Mouse (Mus musculus) ES-E14 (cell line): ENCODE measurements around the gene Coq4. TPM values are rescaled to one million over a fixed set of nuclear protein-coding genes. Genes with fewer than 3 reads are reported as not detected.

Experiments
- DNase-seq: peaks from one replicate; pipeline ENCODE4 v3.0.0-alpha.2; 2013; ENCODE audit warnings: low read depth, low spot score
- H3K27ac ChIP-seq: 2 replicates; pipeline ENCODE4 v1.5.1; 2012; ENCODE audit warnings: low read depth, mild to moderate bottlenecking, low read length, moderate library complexity, mixed read lengths; ENCODE audit not compliant: poor library complexity, insufficient read depth, severe bottlenecking
- H3K36me3 ChIP-seq: 2 replicates; pipeline ENCODE4 v1.6.1; 2012; ENCODE audit warnings: mild to moderate bottlenecking, low read length, moderate library complexity, mixed read lengths; ENCODE audit not compliant: control insufficient read depth, poor library complexity, insufficient read depth, severe bottlenecking
- H3K4me1 ChIP-seq, 2 experiments: fragments of 150-350 bp in 1 of 2; sonication (generic) in 1 of 2; 2 replicates each; pipeline ENCODE4 v1.6.1; 2012; ENCODE audit warnings: low read length in 2 of 2, mild to moderate bottlenecking in 1 of 2, mixed read lengths in 1 of 2; ENCODE audit not compliant: control insufficient read depth in 2 of 2, insufficient read depth in 2 of 2, poor library complexity in 1 of 2
- H3K4me3 ChIP-seq, 2 experiments: fragments of 150-350 bp in 1 of 2; sonication (generic) in 1 of 2; 2 replicates each; pipeline ENCODE4 v1.5.1; 2012; ENCODE audit warnings: low read length in 2 of 2, low read depth in 1 of 2, mild to moderate bottlenecking in 1 of 2, mixed read lengths in 1 of 2; ENCODE audit not compliant: insufficient read depth in 1 of 2, poor library complexity in 1 of 2, severe bottlenecking in 1 of 2
- H3K9ac ChIP-seq: 2 replicates; pipeline ENCODE4 v1.6.1; 2012; ENCODE audit warnings: low read depth, mild to moderate bottlenecking, low read length, mixed read lengths; ENCODE audit not compliant: poor library complexity, insufficient read depth, severe bottlenecking
- H3K9me3 ChIP-seq: fragments of 150-350 bp; sonication (generic); 2 replicates; pipeline ENCODE4 v1.6.1; 2012; ENCODE audit warnings: low read depth, mild to moderate bottlenecking, low read length; ENCODE audit not compliant: control insufficient read depth, insufficient read depth
- CHD2 ChIP-seq: IDR thresholded peaks from 2 replicates; pipeline ENCODE4 v1.6.1; 2014; ENCODE audit warnings: mild to moderate bottlenecking, low read depth, low read length, inconsistent platforms
- HCFC1 ChIP-seq: IDR thresholded peaks from 2 replicates; pipeline ENCODE4 v1.6.1; 2012; ENCODE audit warnings: low read length, inconsistent platforms, borderline replicate concordance; ENCODE audit not compliant: insufficient read depth
- MAFK ChIP-seq: IDR thresholded peaks from 2 replicates; pipeline ENCODE4 v1.6.1; 2014; ENCODE audit warnings: mild to moderate bottlenecking, low read depth, low read length, inconsistent platforms; ENCODE audit not compliant: insufficient read depth
- ZC3H11A ChIP-seq: IDR thresholded peaks from 2 replicates; pipeline ENCODE4 v1.6.1; 2012; ENCODE audit warnings: low read depth, mild to moderate bottlenecking, inconsistent platforms, low read length, borderline replicate concordance
- ZNF384 ChIP-seq: IDR thresholded peaks from 2 replicates; pipeline ENCODE4 v1.6.1; 2012; ENCODE audit warnings: low read depth, low read length, inconsistent platforms
- in situ Hi-C, 2 experiments: fragments of 600-800 bp; cut with MboI; formaldehyde crosslinking; loops; one replicate each; pipeline ENCODE4 v1.15.1; 2025; ENCODE audit warnings: low sequenced_read_pairs in 2 of 2, inconsistent platforms in 1 of 2; ENCODE audit not compliant: unreplicated experiment in 2 of 2
- total RNA-seq: library from RNA; depleted of rRNA; stranded (reverse); fragments of 300-350 nt; gene quantifications from 2 replicates; pipeline ENCODE4 v1.2.3, GENCODE M21; 2012

Gene Coq4
- total RNA-seq, 1 experiment, result 18.3 TPM

- Histone ChIP-seq H3K27ac (no peak overlapping the region), H3K9me3 (no peaks in the 10 kb centered on the region), H3K4me3 (no peak overlapping the region), H3K9ac (no peak overlapping the region), H3K36me3 (no peaks in the 10 kb centered on the region), H3K4me1 (0 out of 4 replicates have a peak, but pooled peaks cover 0 to 2% of the 10 kb centered on the region in 2 experiments)
- no peak for TF ChIP-seq ZC3H11A
- no peak for TF ChIP-seq MAFK
- no peak for TF ChIP-seq HCFC1
- TF ChIP-seq CHD2, result no peak
- no peak for TF ChIP-seq ZNF384
- in situ Hi-C loops, result no loop called here
- DNase-seq, result no peak
Observed at GRCm38 (mm10) chr2:29755693-29756092, 31.6 kb upstream of the Coq4 start.

DNA sequence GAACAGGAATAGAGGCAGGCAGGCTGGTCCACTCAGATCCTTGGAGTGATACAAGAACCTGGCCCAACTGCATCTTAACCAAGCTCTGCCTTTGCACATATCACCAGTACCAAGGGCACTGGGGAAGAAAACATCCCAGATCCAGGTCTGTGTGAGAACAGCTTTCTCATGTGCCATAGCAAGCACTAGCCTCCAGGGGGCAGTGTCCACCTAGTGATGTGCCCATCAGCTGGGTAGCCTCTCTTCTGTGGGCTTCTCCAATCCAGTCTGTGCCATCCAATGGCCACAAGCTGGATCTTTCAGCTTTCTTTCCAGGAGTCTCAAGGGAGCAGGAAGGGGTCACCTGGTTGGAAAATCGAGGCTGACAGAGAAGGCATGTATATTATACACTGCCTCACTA lies 22.5 kb upstream of the Coq4 start:
- Histone ChIP-seq H3K9me3 (no peaks in the 10 kb centered on the region), H3K4me3 (no peak overlapping the region), H3K36me3 (no peaks in the 10 kb centered on the region), H3K9ac (no peak overlapping the region), H3K4me1 (peaks cover 0 to 12% of the 10 kb centered on the region in 2 experiments; a peak in 1 of 4 replicates), H3K27ac (no peak overlapping the region)
- no peak for DNase-seq
- in situ Hi-C loops, result loop anchor here in 1 of 2 experiments (10.0 kb wide), 1 partner anchor 90 kb away; no protein-coding TSS in a partner anchor
- TF ChIP-seq CHD2 (no peak), HCFC1 (no peak), MAFK (no peak), ZNF384 (no peak), ZC3H11A (peak; percentile 65; the same call in 1 of the 2 replicates)

DNA sequence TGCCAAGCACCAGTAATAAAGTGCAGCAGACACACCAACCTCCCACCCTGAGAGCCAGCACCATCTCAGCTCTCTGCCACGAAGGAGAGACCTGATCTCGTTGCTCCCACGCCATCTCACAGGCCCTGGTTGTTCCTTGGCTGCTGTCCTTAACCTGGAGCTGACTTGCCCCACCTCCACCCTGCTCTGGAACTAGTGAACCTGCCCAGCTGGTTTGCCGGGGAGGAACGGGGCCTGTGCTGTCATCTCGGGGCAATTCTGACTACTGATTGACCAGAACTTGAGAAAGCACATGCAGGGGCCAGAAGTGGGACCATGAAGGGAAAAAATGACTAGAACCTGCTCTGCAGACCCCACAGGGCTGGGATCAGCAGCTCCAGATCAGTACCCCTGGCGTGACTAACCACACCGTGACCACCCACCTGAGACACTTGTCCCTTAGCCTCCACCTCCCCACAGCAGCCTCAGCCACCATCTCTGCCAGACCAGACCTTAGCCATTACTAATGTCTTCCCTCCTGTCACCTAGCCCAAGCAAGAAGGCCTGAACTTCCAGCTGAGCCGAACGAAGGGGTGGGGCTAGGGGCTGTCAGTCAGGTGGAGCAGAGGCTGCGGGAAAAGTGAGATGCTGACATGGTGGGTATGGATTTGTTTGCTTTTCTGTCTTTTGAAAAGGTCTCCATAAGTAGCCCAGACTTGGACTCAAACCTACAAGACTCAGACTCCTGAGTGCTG lies 19.1 kb upstream of the Coq4 start:
- Histone ChIP-seq H3K4me1 (peaks cover 0 to 12% of the 10 kb centered on the region in 2 experiments; a peak in 1 of 4 replicates), H3K27ac (no peak overlapping the region), H3K4me3 (no peak overlapping the region), H3K9me3 (no peaks in the 10 kb centered on the region), H3K9ac (no peak overlapping the region), H3K36me3 (no peaks in the 10 kb centered on the region)
- no peak for TF ChIP-seq ZC3H11A
- TF ChIP-seq ZNF384, result no peak
- no peak for TF ChIP-seq HCFC1
- TF ChIP-seq MAFK, result no peak
- TF ChIP-seq CHD2, result no peak
- in situ Hi-C loops, result loop anchor here in 1 of 2 experiments (10.0 kb wide), 1 partner anchor 87 kb away; no protein-coding TSS in a partner anchor
- DNase-seq, result no peak

DNA sequence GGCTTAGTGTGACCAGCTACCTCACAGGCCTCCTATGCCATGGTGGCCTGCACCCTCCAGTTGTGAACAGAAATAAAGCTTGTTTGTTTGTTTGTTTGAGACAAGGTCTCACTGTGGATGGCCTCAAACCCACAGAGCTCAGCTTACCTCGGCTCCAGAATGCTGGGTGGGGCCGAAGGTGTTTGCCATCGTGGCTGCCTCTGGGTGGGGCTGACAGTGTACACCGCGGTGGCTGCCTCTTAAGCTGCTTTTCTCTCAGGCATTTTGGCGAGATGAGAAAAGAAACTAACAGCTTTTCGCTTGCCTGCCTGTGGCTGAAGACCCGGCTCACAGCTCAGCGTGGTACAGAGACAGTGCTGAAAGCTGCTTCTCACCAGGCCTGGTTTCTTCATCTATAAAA lies 18.4 kb upstream of the Coq4 start:
- H3K9ac ChIP-seq, result no peak overlapping the region
- H3K9me3 ChIP-seq, result no peaks in the 10 kb centered on the region
- TF ChIP-seq CHD2, result no peak
- TF ChIP-seq MAFK, result no peak
- TF ChIP-seq HCFC1, result no peak
- no peak for TF ChIP-seq ZNF384
- TF ChIP-seq ZC3H11A, result no peak
- in situ Hi-C loops, result loop anchor here in 1 of 2 experiments (10.0 kb wide), 1 partner anchor 86 kb away; no protein-coding TSS in a partner anchor
- H3K36me3 ChIP-seq, result no peaks in the 10 kb centered on the region
- no peak for DNase-seq
- no peak overlapping the region for H3K27ac ChIP-seq
- no peak overlapping the region for H3K4me3 ChIP-seq
- H3K4me1 ChIP-seq, result peaks cover 0 to 12% of the 10 kb centered on the region in 2 experiments; a peak in 1 of 4 replicates
